Mouse (Mus musculus) adrenal gland, adult 8-10 months (tissue): ENCODE data around the gene Fbln1. TPM values are rescaled to one million over a fixed set of nuclear protein-coding genes. Genes with fewer than 3 reads are reported as not detected.

Source experiments
- total RNA-seq, 4 experiments: library from RNA; stranded (reverse); gene quantifications; 2 replicates each; pipeline ENCODE4 v1.2.4; 2022

Gene Fbln1
- total RNA-seq, 4 experiments from 2014 or later, result 24.9 to 34.2 (median 29.2) TPM

Other genes with a start within 250 kb of the Fbln1 start
- 10 to 100 TPM; 36.8 to 56.2 (median 47.5) TPM for gene 5031439G07Rik, start 217.4 kb upstream of the Fbln1 start, total RNA-seq
- gene Upk3a, start 188.8 kb upstream of the Fbln1 start, total RNA-seq, result not detected
- gene Fam118a, start 177.0 kb upstream of the Fbln1 start, total RNA-seq, result 10 to 100 TPM; 12.6 to 17.2 (median 15.2) TPM
- gene Smc1b, start 74.0 kb upstream of the Fbln1 start, total RNA-seq, result not detected
- gene Ribc2, start 73.9 kb upstream of the Fbln1 start, total RNA-seq, result under 1 TPM in 1 of 4 experiments, not detected in 3; 0.16 TPM
- gene Atxn10, start 130.3 kb downstream of the Fbln1 start, total RNA-seq, result 100 to 1,000 TPM; 131 to 142 (median 137) TPM